Mouse (Mus musculus): ENCODE measurements around the gene Treh. TPM values are rescaled to one million over a fixed set of nuclear protein-coding genes. Genes with fewer than 3 reads are reported as not detected.

The Treh gene
- total and polyA plus RNA-seq, 3 experiments: not detected

DNA sequence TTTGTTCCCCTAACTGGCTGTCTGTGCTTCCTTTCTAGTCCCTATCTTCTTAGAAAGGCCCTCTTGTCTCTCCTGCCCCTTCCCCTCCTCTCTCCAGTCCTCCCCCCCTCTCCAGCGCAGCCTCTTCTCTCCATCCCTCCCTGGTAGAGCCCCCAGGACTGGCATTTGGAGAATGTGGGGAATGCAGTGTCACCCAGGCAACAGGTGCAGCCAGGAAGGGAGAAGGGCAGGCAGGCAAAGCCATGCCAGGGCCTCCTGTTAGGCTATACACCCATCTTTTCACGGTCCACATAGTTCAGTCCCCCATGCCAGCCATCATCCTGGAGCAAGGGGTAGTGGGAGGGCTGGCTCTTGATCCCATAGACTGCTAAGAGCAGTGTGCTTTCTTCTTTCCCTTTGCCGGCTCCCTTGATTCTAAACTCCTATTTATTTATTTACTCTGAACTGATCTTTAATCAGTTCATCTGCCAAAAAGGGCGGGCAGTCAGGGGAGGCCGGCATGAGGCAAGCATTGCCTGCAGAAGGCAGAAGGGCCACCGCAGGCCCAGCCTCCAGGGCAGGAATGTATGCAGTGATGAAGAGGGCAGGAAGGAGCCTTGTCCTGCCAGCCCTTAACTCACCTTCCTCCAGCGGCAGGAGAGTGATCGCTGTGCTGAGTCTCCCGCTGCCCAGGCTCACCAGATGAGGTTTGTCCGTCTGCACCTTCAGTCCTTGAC lies 53.6 kb downstream of the Treh start:
- TF ChIP-seq CTCF (IDR thresholded peaks at IDR 0.05): no peak
- no peak for TF ChIP-seq EP300 (IDR thresholded peaks at IDR 0.05; ENCODE audit: insufficient read depth, low read depth, low read length)
- TF ChIP-seq POLR2A (IDR thresholded peaks at IDR 0.05; ENCODE audit: insufficient read depth, low read depth, low read length): no peak
- Histone ChIP-seq H3K79me2 (replicated peaks; ENCODE audit: control insufficient read depth, insufficient read depth, low read length) (no peaks in the 10 kb centered on the region), H3K4me1 (ENCODE audit: control insufficient read depth, insufficient read depth, low read length) (peaks cover 21% of the 10 kb centered on the region), H3K36me3 (ENCODE audit: control insufficient read depth, insufficient read depth, low read length) (peaks cover 13% of the 10 kb centered on the region), H3K9ac (ENCODE audit: low read depth, low read length) (no peak overlapping the region), H3K4me3 (no peak overlapping the region), H3K27ac (no peak overlapping the region), H3K27me3 (ENCODE audit: control insufficient read depth, insufficient read depth, low read length) (no peaks in the 10 kb centered on the region)
- DNase-seq: no peak
- intact Hi-C loops (cut with DNase I): no loop called here
- 67% methylated on average over 10 of the region's 10 CpGs for WGBS

DNA sequence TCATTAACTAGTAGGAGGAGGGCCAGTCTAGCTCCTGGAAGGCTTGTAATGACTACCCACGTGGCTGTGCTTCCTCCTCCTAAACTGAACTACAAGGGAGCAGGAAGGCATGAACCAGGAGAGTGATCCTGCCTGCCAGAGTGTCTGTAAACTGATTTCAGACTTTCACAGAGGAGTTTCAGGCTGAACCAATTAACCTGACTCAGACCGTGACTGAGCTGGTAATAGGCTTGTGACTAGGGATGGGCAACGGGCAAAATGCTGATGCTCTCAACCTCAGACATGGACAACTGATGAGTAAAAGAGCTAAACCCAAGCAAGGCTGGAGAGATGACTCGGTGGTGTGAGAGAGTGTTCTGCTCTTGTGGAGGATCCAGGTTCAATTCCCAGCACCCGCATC lies 54.4 kb downstream of the Treh start:
- H3K4me1 ChIP-seq (ENCODE audit: control insufficient read depth, insufficient read depth, low read length): peaks cover 20% of the 10 kb centered on the region
- TF ChIP-seq CTCF (IDR thresholded peaks at IDR 0.05) (no peak), EP300 (IDR thresholded peaks at IDR 0.05; ENCODE audit: insufficient read depth, low read depth, low read length) (no peak), POLR2A (IDR thresholded peaks at IDR 0.05; ENCODE audit: insufficient read depth, low read depth, low read length) (no peak)
- no peaks in the 10 kb centered on the region for H3K27me3 ChIP-seq (ENCODE audit: control insufficient read depth, insufficient read depth, low read length)
- WGBS: 75% methylated on average over 5 of the region's 5 CpGs
- no peak overlapping the region for H3K27ac ChIP-seq
- no peaks in the 10 kb centered on the region for H3K79me2 ChIP-seq (replicated peaks; ENCODE audit: control insufficient read depth, insufficient read depth, low read length)
- no peak overlapping the region for H3K4me3 ChIP-seq
- H3K36me3 ChIP-seq (ENCODE audit: control insufficient read depth, insufficient read depth, low read length): peaks cover 13% of the 10 kb centered on the region
- intact Hi-C loops (cut with DNase I): no loop called here
- DNase-seq: no peak
- H3K9ac ChIP-seq (ENCODE audit: low read depth, low read length): no peak overlapping the region

DNA sequence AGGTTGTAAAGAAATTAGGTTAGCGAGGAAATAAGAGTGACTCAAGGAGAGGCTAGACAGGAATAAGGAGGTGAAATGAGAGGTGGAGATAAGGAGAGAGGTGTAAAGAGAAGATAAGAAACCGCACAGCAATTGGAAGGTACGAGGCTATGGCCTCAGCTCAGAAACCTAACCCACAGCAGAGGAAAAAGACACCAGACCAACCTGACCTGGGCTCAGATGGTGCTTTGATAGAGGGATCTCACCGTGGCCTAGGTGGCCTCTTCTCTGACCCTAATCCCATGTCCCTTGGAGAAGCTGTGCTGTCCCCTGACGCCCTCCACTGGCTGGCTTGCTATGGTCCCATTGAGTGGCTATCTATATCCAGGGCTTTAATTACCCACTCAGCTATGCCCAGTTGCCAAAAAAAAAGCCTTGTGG lies 59.1 kb downstream of the Treh start:
- no peak for DNase-seq
- H3K79me2 ChIP-seq (replicated peaks; ENCODE audit: control insufficient read depth, insufficient read depth, low read length): no peaks in the 10 kb centered on the region
- TF ChIP-seq EP300 (IDR thresholded peaks at IDR 0.05; ENCODE audit: insufficient read depth, low read depth, low read length) (no peak), CTCF (IDR thresholded peaks at IDR 0.05) (no peak), POLR2A (IDR thresholded peaks at IDR 0.05; ENCODE audit: insufficient read depth, low read depth, low read length) (no peak)
- H3K27me3 ChIP-seq (ENCODE audit: control insufficient read depth, insufficient read depth, low read length): no peaks in the 10 kb centered on the region
- H3K36me3 ChIP-seq (ENCODE audit: control insufficient read depth, insufficient read depth, low read length): no peaks in the 10 kb centered on the region
- intact Hi-C loops (cut with DNase I): loop anchor here (2.0 to 5.0 kb wide), 2 partner anchors 35 to 245 kb away; partner anchors contain the start of genes Arcn1 and Ift46
- H3K4me3 ChIP-seq: peak overlapping the region; percentile 65; the same call in 1 of the 2 replicates
- 52% methylated on average over 5 of the region's 5 CpGs for WGBS
- peaks cover 12% of the 10 kb centered on the region for H3K4me1 ChIP-seq (ENCODE audit: control insufficient read depth, insufficient read depth, low read length)
- H3K9ac ChIP-seq (ENCODE audit: low read depth, low read length): no peak overlapping the region
- H3K27ac ChIP-seq: peak overlapping the region; percentile 97

DNA sequence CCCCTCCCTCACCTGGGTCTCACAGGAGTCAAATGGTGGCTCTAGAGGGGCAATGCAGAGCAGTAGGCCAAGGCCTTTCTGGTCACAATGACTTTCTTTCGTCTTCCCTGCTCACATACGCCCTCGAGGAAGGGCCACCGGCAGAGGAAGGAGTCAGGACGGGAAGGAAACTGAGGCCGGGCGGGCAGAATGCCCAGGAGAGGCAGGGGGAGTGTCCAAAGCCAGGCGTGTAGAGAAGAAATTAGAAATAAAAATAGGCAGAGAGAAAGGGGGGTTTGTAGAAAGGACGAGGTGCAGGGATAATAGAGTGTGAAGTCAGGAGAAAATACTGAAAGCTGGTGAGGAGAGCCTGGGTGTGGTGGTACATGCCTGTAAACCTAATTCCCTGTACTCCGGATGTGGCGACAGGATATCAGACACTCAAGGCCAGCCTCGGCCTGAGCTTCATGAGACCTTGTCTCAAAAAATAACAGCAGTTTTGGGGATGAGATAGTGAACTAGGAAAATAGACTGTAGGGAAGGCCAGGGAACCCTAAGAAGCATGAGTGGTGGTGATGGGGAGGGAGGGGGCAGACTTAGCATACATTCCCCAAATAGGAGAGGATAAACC lies 60.0 kb downstream of the Treh start:
- DNase-seq: peak; percentile 62 to 71
- Histone ChIP-seq H3K9ac (ENCODE audit: low read depth, low read length) (peak overlapping the region; percentile 67), H3K79me2 (replicated peaks; ENCODE audit: control insufficient read depth, insufficient read depth, low read length) (no peaks in the 10 kb centered on the region), H3K27ac (peak overlapping the region; percentile 97), H3K4me1 (ENCODE audit: control insufficient read depth, insufficient read depth, low read length) (peaks cover 13% of the 10 kb centered on the region), H3K27me3 (ENCODE audit: control insufficient read depth, insufficient read depth, low read length) (no peaks in the 10 kb centered on the region), H3K36me3 (ENCODE audit: control insufficient read depth, insufficient read depth, low read length) (no peaks in the 10 kb centered on the region), H3K4me3 (peak overlapping the region; percentile 65)
- TF ChIP-seq CTCF (IDR thresholded peaks at IDR 0.05): no peak
- 35% methylated on average over 12 of the region's 12 CpGs for WGBS
- intact Hi-C loops (cut with DNase I): loop anchor here (2.0 to 5.0 kb wide), 2 partner anchors 34 to 246 kb away; partner anchors contain the start of genes Arcn1 and Ift46

DNA sequence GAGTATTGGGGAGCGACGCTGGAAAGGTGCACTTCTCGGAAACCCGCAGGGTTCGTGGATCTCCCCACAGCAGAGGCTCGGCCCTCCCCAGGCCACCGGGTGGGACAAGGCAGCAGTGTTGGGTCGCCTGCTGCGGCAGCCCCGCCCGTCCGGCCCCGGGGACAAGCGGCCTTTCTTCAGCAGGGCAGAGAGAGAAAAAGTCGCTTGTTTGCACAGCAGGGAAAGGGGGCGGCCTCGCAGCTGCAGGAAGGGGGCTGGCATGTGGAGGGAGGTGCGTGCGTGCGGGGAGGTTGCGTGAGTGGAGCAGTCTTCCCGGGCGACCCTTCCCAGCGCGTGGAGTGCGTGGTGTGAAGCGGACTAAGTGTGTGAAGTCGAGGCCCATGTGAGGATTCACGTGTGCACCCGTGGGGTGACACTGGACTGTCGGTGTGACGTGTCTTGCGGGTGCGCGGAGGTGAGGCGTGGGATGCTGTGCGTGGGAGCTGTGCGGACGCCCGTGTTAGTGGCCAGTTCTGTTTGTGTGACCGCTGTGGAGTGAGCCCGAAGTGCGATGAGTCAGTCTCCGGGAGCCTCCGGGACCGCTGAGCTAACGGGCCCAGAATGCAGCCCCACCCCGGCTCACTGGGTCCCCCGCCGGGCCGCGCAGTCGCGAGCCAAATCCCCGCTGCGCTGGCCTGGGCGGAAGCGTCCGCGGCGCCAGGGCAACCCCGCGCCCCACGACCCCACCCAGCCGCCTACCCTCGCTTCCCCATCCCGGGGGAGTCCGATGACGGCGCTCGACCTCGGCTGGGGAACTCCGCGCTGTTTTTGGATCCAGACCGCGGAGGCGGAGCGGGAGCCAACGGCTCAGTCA lies 60.9 kb downstream of the Treh start:
- peak; percentile 89 to 91 for DNase-seq
- TF ChIP-seq POLR2A (IDR thresholded peaks at IDR 0.05; ENCODE audit: insufficient read depth, low read depth, low read length) (peak; percentile 47), EP300 (IDR thresholded peaks at IDR 0.05; ENCODE audit: insufficient read depth, low read depth, low read length) (no peak)
- no peaks in the 10 kb centered on the region for H3K36me3 ChIP-seq (ENCODE audit: control insufficient read depth, insufficient read depth, low read length)
- no peaks in the 10 kb centered on the region for H3K79me2 ChIP-seq (replicated peaks; ENCODE audit: control insufficient read depth, insufficient read depth, low read length)
- 9% methylated on average over 79 of the region's 79 CpGs for WGBS
- H3K27me3 ChIP-seq (ENCODE audit: control insufficient read depth, insufficient read depth, low read length): no peaks in the 10 kb centered on the region
- H3K9ac ChIP-seq (ENCODE audit: low read depth, low read length): peak overlapping the region; percentile 67
- H3K4me1 ChIP-seq (ENCODE audit: control insufficient read depth, insufficient read depth, low read length): peaks cover 12% of the 10 kb centered on the region
- H3K27ac ChIP-seq: peak overlapping the region; percentile 97
- peak overlapping the region; percentile 65 for H3K4me3 ChIP-seq
- intact Hi-C loops (cut with DNase I): loop anchor here (2.0 to 5.0 kb wide), 2 partner anchors 33 to 247 kb away; partner anchors contain the start of genes Arcn1 and Ift46
